Mouse (Mus musculus) layer of hippocampus, postnatal 10 days (tissue): ENCODE measurements at regions not wholly inside any gene's neighbourhood (a gene's known extent, or its start where the extent isn't known, plus 50 kb on each side); places are given as distances from the start of the nearest gene placed in this dataset.

Experiments used
- DNase-seq, 2 experiments: peaks; one replicate each; pipeline ENCODE4 v3.0.0; 2021; ENCODE audit warnings: low spot score in 2 of 2

DNA sequence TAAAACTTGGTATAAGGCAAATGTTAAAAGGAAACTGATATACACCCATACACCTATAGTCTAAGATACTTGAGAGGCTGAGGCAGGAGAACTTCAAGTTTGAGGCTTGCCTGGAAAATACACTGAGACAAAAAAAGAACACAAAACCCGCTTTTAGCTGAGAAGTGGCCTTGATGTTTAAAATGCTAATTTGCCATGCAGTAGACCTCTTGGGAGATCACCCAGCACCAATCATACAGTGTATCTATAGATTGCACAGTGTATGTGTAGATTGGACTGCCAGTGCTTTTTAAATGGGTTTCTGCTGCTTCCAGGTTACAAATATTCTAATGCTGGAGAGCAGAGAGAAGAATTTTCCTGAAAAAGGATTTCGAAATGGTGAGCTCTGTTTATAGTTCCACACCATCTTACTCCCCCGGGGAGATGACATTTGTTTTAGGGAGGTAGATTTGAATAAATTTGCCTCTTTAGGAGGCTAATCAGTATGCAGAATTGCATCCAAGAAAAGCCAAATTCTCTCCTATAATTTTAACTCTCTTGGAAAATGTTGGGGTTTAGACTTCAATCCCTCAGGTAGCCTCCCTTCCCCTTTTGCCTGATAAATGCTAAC lies 194.0 kb downstream of the Otol1 start:
- DNase-seq: no peak

DNA sequence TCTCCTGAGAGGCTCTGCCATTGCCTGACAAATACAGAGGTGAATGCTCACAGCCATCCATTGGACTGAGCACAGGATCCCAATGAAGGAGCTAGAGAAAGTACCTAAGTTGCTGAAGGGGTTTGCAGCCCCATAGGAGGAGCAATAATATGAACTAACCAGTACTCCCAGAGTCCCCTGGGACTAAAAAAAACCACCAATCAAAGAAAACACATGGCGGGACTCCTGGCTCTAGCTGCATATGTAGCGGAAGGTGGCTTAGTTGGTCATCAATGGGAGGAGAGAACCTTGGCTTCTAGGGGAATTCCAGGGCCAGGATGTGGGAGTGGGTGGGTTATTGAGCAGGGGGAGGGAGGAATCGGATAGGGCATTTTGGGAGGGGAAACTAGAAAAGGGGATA lies 207.8 kb downstream of the Otol1 start:
- DNase-seq: no peak

DNA sequence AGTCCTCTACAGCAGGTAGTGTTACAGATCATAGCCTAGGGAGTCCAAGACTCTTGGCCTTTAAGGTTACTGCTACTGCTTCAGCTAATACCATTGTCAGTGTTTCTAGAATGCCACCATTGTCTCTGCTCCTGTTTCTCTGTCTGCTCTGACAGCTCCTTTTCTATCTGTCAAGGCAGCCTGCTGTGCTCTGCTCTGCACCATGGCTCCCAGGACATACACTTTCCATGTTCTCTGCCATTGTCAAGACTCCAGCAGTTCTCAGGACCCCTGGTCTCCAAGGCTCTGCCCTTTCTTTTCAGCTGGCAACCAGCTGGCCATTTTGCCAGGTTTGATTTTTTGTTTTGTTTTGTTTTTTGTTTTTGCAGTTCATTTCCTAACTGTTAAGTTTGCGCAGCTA lies 208.7 kb downstream of the Otol1 start:
- no peak for DNase-seq

DNA sequence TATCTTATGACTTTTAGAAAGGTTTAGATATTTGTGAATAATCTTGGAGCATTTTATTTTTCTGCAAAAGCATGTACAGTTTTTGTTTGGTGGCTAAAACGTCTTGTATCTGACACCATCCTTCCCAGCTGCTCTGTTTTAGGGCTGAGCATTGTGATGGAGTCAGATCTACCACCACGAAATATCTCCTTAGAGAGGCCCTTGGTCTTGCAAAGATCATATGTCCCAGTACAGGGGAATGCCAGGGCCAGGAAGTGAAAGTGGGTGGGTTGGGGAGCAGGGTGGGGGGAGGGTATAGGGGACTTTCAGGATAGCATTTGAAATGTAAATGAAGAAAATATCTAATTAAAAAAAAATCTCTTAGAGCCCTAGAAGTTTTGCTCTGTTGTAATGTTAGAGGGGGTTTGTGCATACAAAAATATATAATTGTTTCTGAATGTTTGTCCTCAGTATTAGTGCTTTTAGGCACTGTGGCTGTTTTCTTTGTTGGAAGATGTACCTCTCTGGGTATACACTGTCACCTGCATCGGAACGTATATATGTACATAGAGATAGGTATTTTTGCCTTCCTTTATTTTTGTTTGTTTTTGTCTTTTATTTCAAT lies 211.4 kb downstream of the Otol1 start:
- no peak for DNase-seq

DNA sequence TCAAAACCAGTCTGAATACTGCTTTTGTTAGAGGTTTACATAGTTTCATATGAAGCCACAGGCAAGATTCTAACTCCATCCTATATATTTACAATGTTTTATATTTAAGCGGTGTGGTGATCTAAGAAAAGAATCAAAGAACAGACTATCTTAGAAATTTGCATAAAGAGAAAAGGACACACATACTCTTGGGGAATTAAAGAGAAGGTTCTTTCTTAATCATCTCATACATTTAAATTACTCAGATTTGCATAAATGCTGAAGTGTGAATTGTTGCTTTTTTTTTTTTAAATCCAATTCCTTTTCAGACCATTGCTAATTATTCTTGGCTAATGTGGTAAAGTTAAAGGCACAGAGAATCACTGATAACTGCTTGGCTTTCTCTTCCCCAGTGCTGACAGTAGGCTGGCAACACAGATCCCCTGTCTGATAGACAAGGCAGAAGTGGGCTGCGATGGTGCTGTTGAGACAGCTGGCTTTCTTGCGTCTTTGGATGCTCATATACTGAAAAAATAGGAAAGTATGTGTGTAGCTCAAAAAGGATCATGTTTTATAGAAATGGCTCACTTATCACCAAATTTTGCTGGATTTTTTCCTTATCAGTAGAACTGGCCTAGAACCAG lies 216.1 kb downstream of the Otol1 start:
- DNase-seq: peak in 1 of 2 experiments; percentile 17

DNA sequence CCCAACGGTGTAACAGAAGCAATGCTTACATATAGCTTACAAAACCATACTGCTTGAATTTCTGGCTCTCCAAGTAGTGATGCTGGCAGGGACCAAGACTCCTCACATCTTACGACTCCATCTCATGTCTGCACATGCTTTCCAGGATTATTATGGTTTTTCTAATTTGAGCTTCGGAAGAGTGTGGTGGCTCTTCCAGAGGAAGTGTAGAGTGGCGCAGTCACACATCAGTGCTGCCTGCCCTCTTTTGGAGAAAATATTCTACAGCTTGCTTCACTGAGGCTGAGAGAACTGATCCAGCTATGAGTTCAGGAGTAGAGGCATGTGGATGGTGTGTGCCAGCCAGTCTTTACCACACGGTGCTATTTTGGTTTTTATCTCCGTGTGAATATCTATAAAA lies 217.4 kb downstream of the Otol1 start:
- no peak for DNase-seq

DNA sequence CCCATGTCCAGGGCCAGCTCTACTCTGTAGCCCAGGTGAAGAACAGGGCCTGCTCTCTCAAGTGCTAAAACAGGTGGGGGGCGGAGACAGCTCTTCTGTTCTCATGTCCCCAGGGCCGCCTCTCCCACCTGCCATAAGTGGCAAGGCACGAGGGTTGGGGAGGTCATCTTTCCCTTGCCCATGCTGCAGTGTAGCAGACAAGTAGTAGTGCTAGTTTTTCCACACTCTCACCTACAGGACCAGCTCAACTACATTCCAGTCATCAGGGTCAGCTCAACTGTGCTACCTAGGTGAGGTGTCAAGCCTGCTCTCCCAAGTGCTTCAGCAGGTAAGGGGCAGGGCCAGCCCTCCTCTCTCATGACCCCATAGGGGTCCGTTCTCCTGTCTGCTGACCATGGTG lies 219.8 kb downstream of the Otol1 start:
- DNase-seq: no peak

DNA sequence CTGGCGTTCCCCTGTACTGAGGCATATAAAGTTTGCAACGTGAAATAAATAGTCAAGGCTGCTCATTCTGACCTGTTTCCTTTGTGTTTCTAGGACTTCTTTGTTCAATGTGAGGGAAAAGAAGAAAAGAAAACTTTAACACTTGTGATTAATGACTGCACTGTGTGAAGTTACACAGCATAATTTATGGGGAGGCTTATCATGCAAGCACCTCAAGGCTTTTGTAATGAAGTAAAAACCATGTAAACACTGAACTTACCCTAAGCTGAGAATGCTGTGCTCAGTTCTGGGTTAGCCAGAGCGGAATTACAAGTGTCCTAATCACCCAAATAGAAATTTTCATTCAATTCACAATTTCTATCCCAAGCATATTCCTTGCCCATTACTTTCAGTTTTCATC lies 241.2 kb downstream of the Otol1 start:
- DNase-seq: no peak

DNA sequence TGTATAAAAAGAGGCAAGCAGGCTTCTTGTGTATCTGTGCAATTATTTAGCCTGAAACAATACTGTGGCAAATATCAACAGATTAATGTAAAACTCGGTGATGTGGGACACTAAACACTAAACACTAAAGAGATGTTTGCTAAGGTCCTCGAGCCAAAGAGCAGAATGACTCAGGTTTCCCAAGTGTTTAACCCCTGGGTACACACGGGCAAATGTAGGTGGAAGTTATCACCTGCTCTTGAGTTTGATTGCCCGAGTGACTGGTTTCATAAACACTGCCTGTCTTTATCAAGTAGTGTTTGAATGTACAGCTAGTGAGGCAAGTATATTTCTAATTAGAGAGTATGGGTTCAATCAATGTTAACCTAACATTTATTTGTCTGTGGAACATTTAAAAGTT lies 242.5 kb downstream of the Otol1 start:
- DNase-seq: no peak

DNA sequence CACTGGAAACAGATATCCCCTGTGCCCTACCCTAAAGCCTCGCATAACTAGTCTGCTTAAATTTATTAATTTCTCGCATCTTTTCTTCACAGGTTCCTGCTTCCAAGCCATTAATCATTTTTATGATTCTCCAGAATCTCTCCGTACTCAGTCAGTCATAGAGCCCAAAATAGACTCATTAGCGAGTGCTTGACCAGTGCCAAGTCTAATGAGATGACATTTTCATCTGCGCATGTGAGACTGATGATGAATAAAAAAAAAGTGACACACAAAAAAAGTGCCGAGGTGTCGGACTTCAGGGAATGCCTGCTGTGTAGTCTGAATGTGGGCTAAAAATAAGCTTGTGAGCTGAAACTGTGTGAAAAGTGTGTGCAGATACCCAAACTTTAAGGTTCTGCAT lies 243.3 kb downstream of the Otol1 start:
- DNase-seq: no peak

DNA sequence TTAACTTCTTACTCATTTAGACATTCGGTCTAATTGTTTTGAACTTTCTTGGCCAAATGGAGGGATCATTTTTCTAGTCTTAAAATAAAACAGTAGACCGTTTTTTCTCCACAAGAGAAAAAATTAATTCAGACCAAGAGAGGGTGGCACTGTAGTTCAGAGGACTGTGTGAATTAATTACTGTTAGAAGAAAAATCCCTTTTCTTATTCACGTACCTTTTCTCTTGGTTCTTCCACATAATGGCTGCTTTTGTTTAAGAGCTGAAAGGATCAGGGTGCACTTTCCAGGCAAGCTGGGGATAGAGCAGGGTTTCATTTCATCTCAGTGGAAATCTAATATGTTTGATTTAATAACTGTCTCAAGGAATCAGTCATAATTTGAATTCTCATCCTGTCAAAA lies 255.9 kb downstream of the Otol1 start:
- no peak for DNase-seq

DNA sequence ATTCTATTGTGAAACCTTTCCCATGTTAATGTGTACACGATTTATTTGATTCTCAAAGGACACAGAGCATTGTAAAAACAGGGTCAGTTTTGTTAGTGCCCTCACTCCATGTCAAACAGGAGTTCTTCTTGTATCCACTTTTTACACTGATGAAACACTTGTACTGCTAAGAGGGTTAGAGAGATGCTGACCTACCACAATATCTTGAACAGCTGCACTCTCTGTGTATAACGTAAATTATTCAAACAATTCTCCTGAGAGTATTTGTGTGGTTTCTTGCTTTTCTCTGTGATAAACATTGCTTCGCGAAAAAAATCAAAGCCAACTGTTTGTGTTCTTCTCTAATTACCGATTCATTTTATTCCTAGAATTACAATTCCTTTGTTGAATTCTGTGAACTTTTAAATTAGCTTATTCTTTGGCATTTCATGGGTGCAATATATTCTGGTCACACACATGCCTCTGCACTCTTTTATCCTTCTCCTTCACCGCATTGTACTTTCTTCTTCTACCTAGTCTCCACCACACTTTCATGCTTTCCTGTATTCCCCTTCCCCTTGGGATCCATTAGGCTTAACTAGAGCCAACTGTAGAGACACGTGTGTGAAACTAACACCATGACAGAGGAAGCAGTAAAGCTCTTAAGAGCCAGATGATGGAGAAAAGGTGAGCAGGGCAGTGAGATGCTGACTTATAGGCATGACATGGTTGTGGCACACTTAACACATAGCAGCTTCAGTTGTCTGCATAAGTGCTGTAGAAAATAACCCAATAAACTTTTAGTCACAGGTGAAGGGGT lies 281.4 kb downstream of the Otol1 start:
- no peak for DNase-seq

DNA sequence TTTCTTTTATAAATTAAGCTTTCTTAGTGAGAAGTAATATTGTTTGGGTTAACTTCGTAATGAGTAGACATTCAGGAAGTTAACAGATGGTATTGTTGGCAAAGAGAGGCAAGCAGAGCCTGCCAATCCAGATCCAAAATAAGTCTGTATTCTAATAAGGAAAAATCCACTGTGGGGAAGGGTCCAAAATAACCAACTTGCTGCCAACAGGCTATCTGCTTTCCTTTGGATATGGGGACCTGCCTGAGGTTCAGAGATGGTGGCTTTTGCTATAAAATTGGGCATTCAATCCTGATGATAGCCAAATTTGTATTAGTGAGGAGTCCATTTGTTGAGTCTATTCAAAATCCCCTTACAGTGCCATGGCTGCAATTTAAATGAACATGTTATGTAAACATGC lies 300.1 kb downstream of the Otol1 start:
- DNase-seq: peak; percentile 22 to 51

DNA sequence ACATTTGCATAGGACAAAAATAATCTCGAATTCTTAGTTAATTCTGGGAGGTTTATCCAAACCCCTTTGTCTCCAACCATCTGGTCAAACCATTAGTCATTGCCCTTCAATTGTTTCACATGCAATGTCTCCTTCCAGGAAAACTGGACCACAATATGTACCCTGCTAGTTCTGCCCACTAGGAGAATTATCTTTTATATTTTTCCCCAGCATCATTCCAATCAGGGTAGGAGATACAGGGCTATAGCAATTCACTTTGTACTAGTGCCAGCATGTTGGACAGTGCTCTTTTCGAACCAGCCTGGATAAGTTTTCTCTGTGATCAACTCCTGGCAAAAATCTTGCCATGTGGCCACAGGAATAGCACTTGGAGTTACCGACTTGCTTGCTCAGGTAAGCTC lies 300.6 kb downstream of the Otol1 start:
- peak in 1 of 2 experiments; percentile 10 for DNase-seq

DNA sequence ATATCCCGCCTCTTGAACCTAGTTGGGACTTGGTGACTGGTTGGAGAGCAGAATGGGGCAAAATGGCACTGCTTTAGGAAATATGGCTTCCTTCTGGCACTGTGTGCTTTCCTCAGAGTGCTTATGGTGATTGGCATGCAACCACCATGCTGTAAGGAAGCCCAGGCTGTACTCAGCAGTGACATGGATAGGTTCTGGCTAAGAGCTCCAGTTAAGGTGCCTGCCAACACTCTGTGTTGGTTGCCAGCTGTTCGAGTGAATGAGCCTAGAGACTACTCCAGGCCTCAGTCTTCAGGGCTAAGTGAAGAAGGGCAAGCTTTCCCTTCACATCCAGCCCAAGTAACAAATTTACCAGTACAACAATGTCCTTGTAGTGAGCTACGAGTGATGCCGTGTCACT lies 301.9 kb downstream of the Otol1 start:
- peak in 1 of 2 experiments; percentile 15 for DNase-seq

DNA sequence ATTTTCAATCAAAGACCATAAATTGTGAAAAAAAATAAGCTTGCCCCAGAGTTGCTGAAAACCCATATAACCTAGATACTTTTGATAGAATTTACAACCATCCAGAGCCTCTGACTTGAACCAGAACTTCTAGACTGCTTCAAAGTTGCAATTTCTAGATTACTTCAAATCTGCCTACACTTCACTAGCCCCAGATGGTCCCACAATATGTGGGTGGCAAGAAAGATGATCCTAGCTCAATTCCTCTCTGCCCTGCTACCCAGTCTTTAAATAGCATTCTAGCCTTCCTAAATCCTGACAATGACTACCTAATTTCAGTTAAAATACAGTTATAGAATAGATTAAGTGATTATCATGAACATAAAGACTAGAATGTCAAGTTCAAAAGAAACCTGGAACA lies 303.6 kb downstream of the Otol1 start:
- no peak for DNase-seq

DNA sequence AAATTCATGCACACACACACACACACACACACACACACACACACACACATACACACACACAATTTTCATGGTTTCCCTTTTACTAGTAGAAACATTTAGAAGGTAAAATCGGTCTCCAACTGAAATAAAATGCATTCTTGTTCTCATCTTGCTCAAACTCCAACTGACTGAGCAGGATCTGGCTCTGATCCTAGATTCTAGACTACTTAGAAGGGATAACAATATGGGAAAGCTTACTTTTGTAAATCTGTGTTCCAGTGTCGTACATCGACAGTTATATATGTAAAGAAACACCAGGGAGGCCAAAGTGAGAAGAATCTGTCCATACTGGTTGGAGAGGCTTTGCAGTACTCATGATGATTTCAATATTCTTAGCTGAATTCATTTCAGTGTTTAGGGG lies 304.6 kb downstream of the Otol1 start:
- no peak for DNase-seq

DNA sequence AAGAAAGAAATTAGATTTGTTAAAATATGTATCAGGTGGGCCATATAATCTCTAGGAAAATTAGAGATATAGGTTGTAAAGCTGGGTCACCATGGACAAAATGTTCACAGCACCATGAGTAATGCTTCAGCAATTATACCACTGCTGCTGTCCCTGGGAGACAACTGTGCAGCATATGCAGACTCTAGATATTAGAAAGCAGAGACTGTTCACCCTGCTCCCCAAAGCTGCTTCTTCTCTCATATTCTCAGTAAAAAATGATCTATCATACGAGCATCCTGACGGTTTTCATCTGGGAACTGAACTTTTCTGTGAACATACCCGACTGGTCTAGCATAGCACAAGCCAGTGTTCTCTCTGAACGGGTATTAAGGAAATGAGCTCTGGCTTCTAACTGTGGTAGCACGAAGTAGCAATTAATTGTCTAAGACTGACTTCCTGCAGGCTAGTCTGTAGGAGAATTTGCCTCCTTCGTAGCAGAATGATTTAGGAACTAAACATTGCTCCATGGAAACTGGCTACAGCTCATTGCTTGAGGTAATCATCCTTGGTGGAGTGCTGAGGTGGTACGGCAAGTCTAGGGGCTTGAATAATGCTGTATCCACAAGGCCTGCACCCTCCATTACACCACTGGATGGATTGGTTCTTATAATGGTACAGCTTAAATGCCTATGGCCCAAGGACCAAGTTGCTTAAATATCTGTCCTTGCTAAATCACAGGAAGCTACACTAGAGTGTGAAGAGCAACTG lies 305.9 kb downstream of the Otol1 start:
- DNase-seq: no peak

DNA sequence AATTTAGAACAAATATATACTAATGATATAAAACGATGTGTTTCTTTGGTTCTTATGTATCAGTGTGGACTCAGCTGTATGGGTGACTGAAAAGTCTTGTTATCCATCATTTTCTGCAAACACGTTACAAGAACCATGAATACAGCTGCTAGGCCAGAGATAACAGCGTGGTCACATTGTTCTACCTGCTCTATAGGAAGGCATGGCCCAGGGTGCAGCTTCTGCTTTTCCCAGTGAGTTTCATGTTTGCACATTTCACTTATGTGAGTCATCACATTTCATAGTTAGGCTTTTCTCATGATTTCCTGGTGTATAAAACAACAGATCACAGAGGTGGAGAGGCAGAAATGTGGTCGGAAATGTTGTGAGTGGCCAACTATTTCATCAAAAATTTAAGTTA lies 306.8 kb downstream of the Otol1 start:
- DNase-seq: no peak

DNA sequence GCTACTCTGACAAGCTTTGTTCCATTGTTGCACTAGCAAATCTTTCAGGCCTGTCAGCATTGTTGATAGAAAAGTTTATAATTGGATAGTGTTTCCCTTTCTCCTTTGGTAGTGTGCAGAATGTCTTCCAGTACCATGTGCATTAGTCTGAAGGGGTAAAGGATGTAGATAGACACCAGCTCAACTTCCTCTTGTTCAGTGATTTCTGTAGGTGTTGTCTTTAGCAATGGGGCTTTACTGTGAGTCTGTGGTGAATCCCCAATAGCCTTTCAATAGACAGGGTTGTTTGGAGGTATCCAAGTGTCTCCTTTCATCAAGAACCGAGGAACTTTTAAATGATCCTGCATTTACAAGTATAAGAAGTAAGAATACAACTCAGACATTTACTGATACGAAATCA lies 311.0 kb downstream of the Otol1 start:
- no peak for DNase-seq

DNA sequence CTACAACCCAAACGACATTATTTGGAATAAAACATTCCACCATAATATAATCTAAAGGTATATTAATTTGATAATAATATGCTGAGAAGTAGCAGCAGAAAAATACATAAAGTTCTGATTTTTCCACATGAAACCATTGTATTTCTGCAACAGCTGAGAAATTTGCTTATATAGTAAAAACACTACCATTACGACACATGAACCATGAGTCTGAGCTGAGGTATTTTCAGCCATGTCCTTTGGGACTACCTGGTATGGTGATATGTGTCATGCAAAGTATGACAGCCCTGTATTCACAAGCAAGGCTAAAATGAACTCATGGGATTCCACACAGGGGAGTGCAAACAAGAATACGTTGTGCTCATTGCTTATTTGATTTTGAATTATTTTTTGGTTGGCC lies 311.7 kb downstream of the Otol1 start:
- no peak for DNase-seq
